Mouse (Mus musculus): ENCODE results near the gene Kank2. TPM values are rescaled to one million over a fixed set of nuclear protein-coding genes. Genes with fewer than 3 reads are reported as not detected.
A peak's percentile ranks its signal among the peaks of the same experiment; 100 is the strongest.

Kank2 gene
- polyA plus RNA-seq, 1 experiment from 2014 or later = 9.5 TPM

DNA sequence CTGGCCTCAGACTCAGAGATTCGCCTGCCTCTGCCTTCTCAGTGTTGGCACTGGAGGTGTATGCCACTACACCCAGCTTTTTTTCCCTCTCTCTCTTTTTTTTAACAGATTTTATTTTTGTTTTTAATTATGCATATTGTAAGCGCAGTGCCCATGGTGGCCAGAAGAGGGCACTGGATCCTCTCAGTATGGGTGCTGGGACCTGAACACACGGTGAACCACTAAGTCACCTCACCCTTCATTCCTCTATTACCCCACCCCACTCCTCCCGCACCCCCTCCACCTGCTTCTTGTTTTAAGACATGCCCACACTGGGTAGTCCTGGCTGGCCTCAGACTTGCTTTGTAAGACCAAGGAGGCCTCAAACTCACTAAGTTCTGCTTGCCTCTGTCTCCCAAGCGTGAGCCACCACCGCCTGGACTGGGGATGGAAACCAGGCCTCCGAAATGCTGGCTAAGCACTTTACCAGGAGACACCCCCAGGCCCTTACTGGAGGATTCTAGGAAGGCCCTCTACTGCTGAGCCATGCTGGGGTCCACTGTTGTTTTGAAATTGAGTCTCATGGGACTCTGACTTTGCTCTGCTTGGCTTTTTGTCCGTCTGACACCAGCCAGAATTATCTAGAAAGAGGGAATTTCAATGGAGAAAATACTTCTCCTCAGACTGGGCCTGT lies 41.7 kb upstream of the Kank2 start:
- 56% methylated on average over 8 of the region's 8 CpGs for WGBS
- Histone ChIP-seq H3K36me3 (ENCODE audit: control insufficient read depth, insufficient read depth, low read length) (peaks cover 86% of the 10 kb centered on the region), H3K27me3 (replicated peaks; ENCODE audit: control insufficient read depth, insufficient read depth, low read length) (no peaks in the 10 kb centered on the region), H3K4me1 (replicated peaks; ENCODE audit: control insufficient read depth, insufficient read depth, low read length) (0 out of 2 replicates have a peak, but pooled peaks cover 3% of the 10 kb centered on the region), H3K9ac (ENCODE audit: low read length) (no peak overlapping the region), H3K4me2 (ENCODE audit: low read length) (no peak overlapping the region), H3K27ac (ENCODE audit: low read depth) (no peak overlapping the region), H3K9me3 (ENCODE audit: control insufficient read depth, low read length) (no peaks in the 10 kb centered on the region), H3K4me3 (ENCODE audit: low read depth, low read length) (no peak overlapping the region)
- ATAC-seq (replicated peaks; ENCODE audit: low FRiP score, low TSS enrichment, low read depth) (no peak), DNase-seq (ENCODE audit: low spot score) (peak; percentile 81)

DNA sequence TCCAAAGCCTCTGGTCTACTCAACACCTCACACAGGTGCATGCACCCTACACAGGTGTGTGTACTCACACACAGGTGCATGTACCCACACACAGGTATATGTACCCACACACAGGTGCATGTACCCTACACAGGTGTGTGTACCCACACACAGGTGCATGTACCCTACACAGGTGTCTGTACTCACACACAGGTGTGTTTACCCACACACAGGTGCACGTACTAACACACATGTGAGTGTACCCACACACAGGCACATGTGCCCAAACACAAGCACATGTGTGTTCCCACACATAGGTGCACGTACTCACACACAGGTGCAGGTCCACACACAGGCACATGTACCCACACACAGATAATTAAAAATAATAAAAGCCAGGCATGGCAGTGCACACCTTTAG lies 39.1 kb upstream of the Kank2 start:
- Histone ChIP-seq H3K4me2 (ENCODE audit: low read length) (no peak overlapping the region), H3K4me1 (replicated peaks; ENCODE audit: control insufficient read depth, insufficient read depth, low read length) (0 out of 2 replicates have a peak, but pooled peaks cover 2% of the 10 kb centered on the region), H3K4me3 (ENCODE audit: low read depth, low read length) (no peak overlapping the region), H3K9me3 (ENCODE audit: control insufficient read depth, low read length) (no peaks in the 10 kb centered on the region), H3K27me3 (replicated peaks; ENCODE audit: control insufficient read depth, insufficient read depth, low read length) (no peaks in the 10 kb centered on the region), H3K9ac (ENCODE audit: low read length) (no peak overlapping the region), H3K36me3 (ENCODE audit: control insufficient read depth, insufficient read depth, low read length) (peaks cover 83% of the 10 kb centered on the region), H3K27ac (ENCODE audit: low read depth) (no peak overlapping the region)
- no peak for DNase-seq (ENCODE audit: low spot score)
- 99% methylated on average over 2 of the region's 2 CpGs for WGBS
- ATAC-seq (replicated peaks; ENCODE audit: low FRiP score, low TSS enrichment, low read depth) = no peak

DNA sequence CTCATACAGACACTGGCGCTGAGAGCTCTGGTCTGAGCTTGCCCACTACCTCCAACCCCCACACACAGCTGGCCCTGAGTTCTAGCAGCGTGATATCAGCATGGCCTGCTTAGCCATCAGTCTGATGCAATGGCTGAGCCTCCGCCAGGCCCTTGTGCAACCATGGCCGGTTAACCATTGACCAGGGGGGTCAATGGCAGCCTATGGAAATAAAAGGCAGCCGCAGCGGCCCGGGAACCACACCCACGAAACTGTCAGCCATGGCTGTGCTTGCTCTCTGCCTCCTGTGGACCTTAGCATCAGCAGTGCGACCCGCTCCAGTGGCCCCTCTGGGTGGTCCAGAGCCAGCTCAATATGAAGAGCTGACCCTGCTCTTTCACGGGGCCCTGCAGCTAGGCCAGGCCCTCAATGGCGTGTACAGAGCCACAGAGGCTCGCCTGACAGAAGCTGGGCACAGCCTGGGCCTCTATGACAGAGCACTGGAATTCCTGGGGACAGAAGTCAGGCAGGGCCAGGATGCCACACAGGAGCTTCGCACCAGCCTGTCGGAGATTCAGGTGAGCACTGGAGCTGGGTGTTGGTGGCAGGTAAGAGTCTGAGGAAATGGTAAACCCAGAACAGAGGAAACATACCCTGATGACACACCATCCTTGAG lies 36.8 kb upstream of the Kank2 start, which contains the start of gene Angptl8:
Angptl8 (plus strand) TSS at position 253 of the 655 bp plus-strand sequence.
- WGBS = 68% methylated on average over 15 of the region's 15 CpGs
- Histone ChIP-seq H3K9ac (ENCODE audit: low read length) (no peak within 1 kb of the TSS), H3K27ac (ENCODE audit: low read depth) (no peak within 1 kb of the TSS), H3K27me3 (replicated peaks; ENCODE audit: control insufficient read depth, insufficient read depth, low read length) (no peaks in the 10 kb centered on the region), H3K4me1 (replicated peaks; ENCODE audit: control insufficient read depth, insufficient read depth, low read length) (no peaks in the 10 kb centered on the region), H3K4me3 (ENCODE audit: low read depth, low read length) (no peak within 1 kb of the TSS), H3K9me3 (ENCODE audit: control insufficient read depth, low read length) (no peaks in the 10 kb centered on the region), H3K36me3 (ENCODE audit: control insufficient read depth, insufficient read depth, low read length) (peaks cover 81% of the 10 kb centered on the region), H3K4me2 (ENCODE audit: low read length) (peak within 1 kb of the TSS; percentile 5; the same call in 1 of the 2 replicates)
- DNase-seq (ENCODE audit: low spot score) = peak; percentile 71
- peak; percentile 75 for ATAC-seq (replicated peaks; ENCODE audit: low FRiP score, low TSS enrichment, low read depth)

DNA sequence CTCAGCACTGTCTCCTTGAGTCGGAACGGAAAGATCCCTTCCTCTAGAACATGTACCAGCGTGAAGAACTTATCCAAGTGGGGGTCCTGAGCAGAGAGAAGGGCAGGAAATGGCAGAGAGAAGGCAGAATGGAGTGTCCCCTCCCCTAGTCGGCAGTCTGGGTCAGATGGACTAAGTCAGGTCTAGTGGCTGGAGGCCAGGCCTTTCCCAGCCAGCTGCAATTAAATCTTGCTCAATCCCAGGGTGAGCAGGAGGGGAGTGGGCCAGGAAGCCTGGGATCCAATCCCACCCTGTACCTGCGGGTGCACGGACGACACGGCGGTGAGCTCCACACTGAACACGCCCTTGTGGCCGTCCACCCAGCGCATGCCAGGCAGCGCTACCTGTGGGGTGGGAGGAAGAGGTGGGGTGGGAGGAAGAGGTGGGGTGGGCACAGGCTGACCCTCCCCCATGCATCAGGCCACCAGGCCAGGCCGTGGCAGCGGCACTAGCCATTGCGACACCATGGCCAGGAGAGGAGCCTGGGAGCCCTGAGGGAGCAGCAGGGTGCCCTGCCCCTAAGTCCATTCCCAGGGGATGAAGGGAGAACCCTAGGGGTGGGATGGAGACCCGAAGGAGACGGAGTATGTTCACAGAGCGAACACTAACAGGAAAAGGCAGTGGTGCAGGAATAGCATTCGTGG lies 33.2 kb upstream of the Kank2 start:
- WGBS = 90% methylated on average over 20 of the region's 20 CpGs
- H3K27me3 ChIP-seq (replicated peaks; ENCODE audit: control insufficient read depth, insufficient read depth, low read length) = no peaks in the 10 kb centered on the region
- no peak for DNase-seq (ENCODE audit: low spot score)
- no peak for ATAC-seq (replicated peaks; ENCODE audit: low FRiP score, low TSS enrichment, low read depth)
- no peaks in the 10 kb centered on the region for H3K4me1 ChIP-seq (replicated peaks; ENCODE audit: control insufficient read depth, insufficient read depth, low read length)
- no peak overlapping the region for H3K27ac ChIP-seq (ENCODE audit: low read depth)
- no peak overlapping the region for H3K9ac ChIP-seq (ENCODE audit: low read length)
- no peak overlapping the region for H3K4me3 ChIP-seq (ENCODE audit: low read depth, low read length)
- no peaks in the 10 kb centered on the region for H3K9me3 ChIP-seq (ENCODE audit: control insufficient read depth, low read length)
- H3K4me2 ChIP-seq (ENCODE audit: low read length) = no peak overlapping the region
- H3K36me3 ChIP-seq (ENCODE audit: control insufficient read depth, insufficient read depth, low read length) = peaks cover 64% of the 10 kb centered on the region

GRCm38 (mm10) chr9:21830936-21831335 lies 32.4 kb upstream of the Kank2 start:
- Histone ChIP-seq H3K36me3 (ENCODE audit: control insufficient read depth, insufficient read depth, low read length) (peaks cover 56% of the 10 kb centered on the region), H3K9me3 (ENCODE audit: control insufficient read depth, low read length) (no peaks in the 10 kb centered on the region), H3K4me1 (replicated peaks; ENCODE audit: control insufficient read depth, insufficient read depth, low read length) (no peaks in the 10 kb centered on the region), H3K4me2 (ENCODE audit: low read length) (no peak overlapping the region), H3K9ac (ENCODE audit: low read length) (no peak overlapping the region), H3K27me3 (replicated peaks; ENCODE audit: control insufficient read depth, insufficient read depth, low read length) (no peaks in the 10 kb centered on the region), H3K4me3 (ENCODE audit: low read depth, low read length) (no peak overlapping the region), H3K27ac (ENCODE audit: low read depth) (no peak overlapping the region)
- DNase-seq (ENCODE audit: low spot score) (no peak), ATAC-seq (replicated peaks; ENCODE audit: low FRiP score, low TSS enrichment, low read depth) (no peak)
- 89% methylated on average over 11 of the region's 11 CpGs for WGBS

- H3K27me3 ChIP-seq (replicated peaks; ENCODE audit: control insufficient read depth, insufficient read depth, low read length) = no peaks in the 10 kb centered on the region
- whole genome bisulfite sequencing = 90% methylated on average over 5 of the region's 5 CpGs
- DNase-seq (ENCODE audit: low spot score) (no peak), ATAC-seq (replicated peaks; ENCODE audit: low FRiP score, low TSS enrichment, low read depth) (no peak)
- H3K9me3 ChIP-seq (ENCODE audit: control insufficient read depth, low read length) = no peaks in the 10 kb centered on the region
- no peaks in the 10 kb centered on the region for H3K4me1 ChIP-seq (replicated peaks; ENCODE audit: control insufficient read depth, insufficient read depth, low read length)
- H3K4me2 ChIP-seq (ENCODE audit: low read length) = no peak overlapping the region
- no peak overlapping the region for H3K9ac ChIP-seq (ENCODE audit: low read length)
- no peak overlapping the region for H3K27ac ChIP-seq (ENCODE audit: low read depth)
- H3K4me3 ChIP-seq (ENCODE audit: low read depth, low read length) = no peak overlapping the region
- H3K36me3 ChIP-seq (ENCODE audit: control insufficient read depth, insufficient read depth, low read length) = peaks cover 53% of the 10 kb centered on the region
Measured at GRCm38 (mm10) chr9:21830461-21830850, 31.9 kb upstream of the Kank2 start.

- no peak for DNase-seq (ENCODE audit: low spot score)
- 78% methylated on average over 14 of the region's 14 CpGs for WGBS
- Histone ChIP-seq H3K4me2 (ENCODE audit: low read length) (no peak overlapping the region), H3K36me3 (ENCODE audit: control insufficient read depth, insufficient read depth, low read length) (peaks cover 48% of the 10 kb centered on the region), H3K4me3 (ENCODE audit: low read depth, low read length) (no peak overlapping the region), H3K9ac (ENCODE audit: low read length) (no peak overlapping the region), H3K4me1 (replicated peaks; ENCODE audit: control insufficient read depth, insufficient read depth, low read length) (no peaks in the 10 kb centered on the region), H3K27ac (ENCODE audit: low read depth) (no peak overlapping the region), H3K9me3 (ENCODE audit: control insufficient read depth, low read length) (no peaks in the 10 kb centered on the region), H3K27me3 (replicated peaks; ENCODE audit: control insufficient read depth, insufficient read depth, low read length) (no peaks in the 10 kb centered on the region)
- ATAC-seq (replicated peaks; ENCODE audit: low FRiP score, low TSS enrichment, low read depth) = no peak
Measured at GRCm38 (mm10) chr9:21829834-21830460, 31.4 kb upstream of the Kank2 start.

- no peak overlapping the region for H3K4me2 ChIP-seq (ENCODE audit: low read length)
- H3K27me3 ChIP-seq (replicated peaks; ENCODE audit: control insufficient read depth, insufficient read depth, low read length) = no peaks in the 10 kb centered on the region
- ATAC-seq (replicated peaks; ENCODE audit: low FRiP score, low TSS enrichment, low read depth) = no peak
- H3K27ac ChIP-seq (ENCODE audit: low read depth) = no peak overlapping the region
- H3K4me1 ChIP-seq (replicated peaks; ENCODE audit: control insufficient read depth, insufficient read depth, low read length) = no peaks in the 10 kb centered on the region
- no peak overlapping the region for H3K9ac ChIP-seq (ENCODE audit: low read length)
- no peak overlapping the region for H3K4me3 ChIP-seq (ENCODE audit: low read depth, low read length)
- no peaks in the 10 kb centered on the region for H3K9me3 ChIP-seq (ENCODE audit: control insufficient read depth, low read length)
- 69% methylated on average over 10 of the region's 10 CpGs for WGBS
- no peak for DNase-seq (ENCODE audit: low spot score)
- H3K36me3 ChIP-seq (ENCODE audit: control insufficient read depth, insufficient read depth, low read length) = peaks cover 31% of the 10 kb centered on the region
Measured at GRCm38 (mm10) chr9:21824366-21824765, 25.8 kb upstream of the Kank2 start.

Measured in intestine, embryonic 14.5 days (tissue).